Mouse (Mus musculus): Measurements from ENCODE around the gene Shroom1. TPM values are rescaled to one million over a fixed set of nuclear protein-coding genes. Genes with fewer than 3 reads are reported as not detected.

Gene Shroom1
- total and polyA plus RNA-seq, 2 experiments from 2014 or later = 2.4 to 7.1 TPM

GRCm38 (mm10) chr11:53475620-53476019, 18.6 kb downstream of the Shroom1 start:
- peaks cover 21% of the 10 kb centered on the region for H3K27me3 ChIP-seq (ENCODE audit: insufficient read depth, low read length)
- H3K4me1 ChIP-seq (ENCODE audit: insufficient read depth, low read length) = peaks cover 3% of the 10 kb centered on the region
- no peak overlapping the region for H3K4me3 ChIP-seq (ENCODE audit: low read length)
- H3K9me3 ChIP-seq (ENCODE audit: low read length) = no peaks in the 10 kb centered on the region
- DNase-seq (ENCODE audit: low spot score) (peak; percentile 25), ATAC-seq (no peak)
- no peak for TF ChIP-seq CTCF (IDR thresholded peaks at IDR 0.05; ENCODE audit: low read depth)
- peak overlapping the region; percentile 21 for H3K4me2 ChIP-seq (ENCODE audit: low read depth, low read length)
- no peak overlapping the region for H3K9ac ChIP-seq (replicated peaks; ENCODE audit: low read length)
- WGBS = 12% methylated on average over 8 of the region's 8 CpGs
- H3K27ac ChIP-seq = no peak overlapping the region
- H3K36me3 ChIP-seq (ENCODE audit: insufficient read depth, low read length) = no peaks in the 10 kb centered on the region

GRCm38 (mm10) chr11:53477833-53478232, 20.8 kb downstream of the Shroom1 start:
- H3K4me2 ChIP-seq (ENCODE audit: low read depth, low read length) = no peak overlapping the region
- H3K4me1 ChIP-seq (ENCODE audit: insufficient read depth, low read length) = no peaks in the 10 kb centered on the region
- no peak overlapping the region for H3K4me3 ChIP-seq (ENCODE audit: low read length)
- peaks cover 29% of the 10 kb centered on the region for H3K27me3 ChIP-seq (ENCODE audit: insufficient read depth, low read length)
- DNase-seq (ENCODE audit: low spot score) (no peak), ATAC-seq (no peak)
- WGBS = 59% methylated on average over 7 of the region's 7 CpGs
- H3K9me3 ChIP-seq (ENCODE audit: low read length) = no peaks in the 10 kb centered on the region
- H3K27ac ChIP-seq = no peak overlapping the region
- no peak overlapping the region for H3K9ac ChIP-seq (replicated peaks; ENCODE audit: low read length)
- H3K36me3 ChIP-seq (ENCODE audit: insufficient read depth, low read length) = no peaks in the 10 kb centered on the region
- TF ChIP-seq CTCF (IDR thresholded peaks at IDR 0.05; ENCODE audit: low read depth) = no peak

GRCm38 (mm10) chr11:53478383-53479170, 21.6 kb downstream of the Shroom1 start:
- Histone ChIP-seq H3K36me3 (ENCODE audit: insufficient read depth, low read length) (no peaks in the 10 kb centered on the region), H3K27ac (no peak overlapping the region), H3K4me1 (ENCODE audit: insufficient read depth, low read length) (no peaks in the 10 kb centered on the region), H3K9ac (replicated peaks; ENCODE audit: low read length) (peak overlapping the region; percentile 40), H3K4me3 (ENCODE audit: low read length) (peak overlapping the region; percentile 58), H3K27me3 (ENCODE audit: insufficient read depth, low read length) (peaks cover 29% of the 10 kb centered on the region), H3K9me3 (ENCODE audit: low read length) (no peaks in the 10 kb centered on the region), H3K4me2 (ENCODE audit: low read depth, low read length) (peak overlapping the region; percentile 70)
- 5% methylated on average over 76 of the region's 79 CpGs for WGBS
- no peak for TF ChIP-seq CTCF (IDR thresholded peaks at IDR 0.05; ENCODE audit: low read depth)
- ATAC-seq (peak; percentile 28), DNase-seq (ENCODE audit: low spot score) (peak; percentile 47)

- no peak for TF ChIP-seq CTCF (IDR thresholded peaks at IDR 0.05; ENCODE audit: low read depth)
- ATAC-seq (peak; percentile 55), DNase-seq (ENCODE audit: low spot score) (no peak)
- H3K9me3 ChIP-seq (ENCODE audit: low read length) = no peaks in the 10 kb centered on the region
- 1% methylated on average over 54 of the region's 62 CpGs for WGBS
- H3K27ac ChIP-seq = peak overlapping the region; percentile 45; the same call in 1 of the 2 replicates
- peak overlapping the region; percentile 40 for H3K9ac ChIP-seq (replicated peaks; ENCODE audit: low read length)
- H3K4me3 ChIP-seq (ENCODE audit: low read length) = peak overlapping the region; percentile 58
- H3K4me1 ChIP-seq (ENCODE audit: insufficient read depth, low read length) = no peaks in the 10 kb centered on the region
- peaks cover 29% of the 10 kb centered on the region for H3K27me3 ChIP-seq (ENCODE audit: insufficient read depth, low read length)
- H3K4me2 ChIP-seq (ENCODE audit: low read depth, low read length) = peak overlapping the region; percentile 70
- no peaks in the 10 kb centered on the region for H3K36me3 ChIP-seq (ENCODE audit: insufficient read depth, low read length)
Measured at GRCm38 (mm10) chr11:53479171-53479782, 22.3 kb downstream of the Shroom1 start.

DNA sequence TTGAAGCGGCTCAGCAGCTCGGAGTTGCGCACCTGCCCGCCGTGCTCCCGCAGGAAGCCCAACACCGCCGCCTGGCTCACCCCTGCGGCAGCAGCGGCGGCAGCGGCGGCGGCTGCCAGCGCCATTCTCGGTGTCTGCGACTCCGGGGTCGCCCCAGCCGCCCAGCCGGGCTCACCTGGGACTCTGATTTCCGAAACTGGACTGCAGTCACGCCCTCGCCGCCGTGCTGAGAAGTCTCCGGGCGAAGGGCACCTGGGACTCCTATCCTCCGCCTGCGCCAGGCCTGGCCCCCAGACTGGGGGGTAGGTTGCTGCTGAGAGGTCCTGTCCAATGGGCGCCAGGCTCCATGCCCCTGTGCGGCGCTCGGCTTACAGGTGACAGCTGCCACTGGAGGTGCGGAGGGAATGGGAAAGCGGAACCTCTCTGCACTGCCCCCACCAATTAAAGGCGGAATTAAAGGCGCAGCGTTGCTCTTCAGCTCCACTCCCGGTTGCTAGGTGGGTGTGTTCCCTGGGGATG, 22.8 kb downstream of the Shroom1 start, which contains the start of the genes Gm9945 and Sowaha:
Gene Gm9945 (plus strand): TSS at position 384 of the 519 bp plus-strand sequence.
Gene Sowaha (minus strand): TSS at position 492 of the 519 bp plus-strand sequence.
- H3K9me3 ChIP-seq (ENCODE audit: low read length) = no peaks in the 10 kb centered on the region
- DNase-seq (ENCODE audit: low spot score) (peak; percentile 73), ATAC-seq (peak; percentile 73)
- peak within 1 kb of the TSS; percentile 58 for H3K4me3 ChIP-seq (ENCODE audit: low read length)
- peak; percentile 43 for TF ChIP-seq CTCF (IDR thresholded peaks at IDR 0.05; ENCODE audit: low read depth)
- peak within 1 kb of the TSS; percentile 70 for H3K4me2 ChIP-seq (ENCODE audit: low read depth, low read length)
- peaks cover 29% of the 10 kb centered on the region for H3K27me3 ChIP-seq (ENCODE audit: insufficient read depth, low read length)
- H3K9ac ChIP-seq (replicated peaks; ENCODE audit: low read length) = peak within 1 kb of the TSS; percentile 40
- H3K4me1 ChIP-seq (ENCODE audit: insufficient read depth, low read length) = no peaks in the 10 kb centered on the region
- H3K36me3 ChIP-seq (ENCODE audit: insufficient read depth, low read length) = no peaks in the 10 kb centered on the region
- H3K27ac ChIP-seq = peak within 1 kb of the TSS; percentile 45; the same call in 1 of the 2 replicates
- 2% methylated on average over 40 of the region's 40 CpGs for WGBS

DNA sequence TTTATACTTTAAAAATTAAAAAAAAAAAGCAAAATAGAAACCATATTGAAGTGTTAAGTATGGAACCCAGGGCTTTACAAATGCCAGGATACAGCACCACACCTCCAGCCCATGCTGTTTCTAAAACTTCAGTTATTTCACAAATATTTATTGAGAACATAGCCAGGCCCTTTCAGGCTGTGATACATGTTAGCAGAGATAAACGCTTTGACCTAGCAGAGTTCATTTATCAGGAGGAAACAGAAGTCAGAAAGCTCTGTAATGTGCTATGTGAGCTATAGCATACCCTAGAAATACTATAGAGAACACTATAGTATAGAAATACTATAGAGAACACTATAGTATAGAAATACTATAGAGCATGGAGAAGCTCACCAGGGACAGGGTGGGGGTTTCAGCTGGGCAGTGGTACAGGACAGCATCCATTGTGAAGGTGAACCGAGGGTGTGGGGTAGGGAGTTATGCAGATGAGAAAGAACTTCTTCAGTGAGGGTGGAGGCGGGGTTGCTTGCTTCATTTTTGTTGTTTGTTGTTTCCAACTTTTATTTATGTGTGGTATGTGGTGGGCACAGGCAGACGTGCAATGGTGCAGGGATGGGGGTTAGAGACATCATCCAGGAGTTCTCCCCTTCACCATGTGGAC, 24.2 kb downstream of the Shroom1 start:
- WGBS = 73% methylated on average over 4 of the region's 4 CpGs
- H3K36me3 ChIP-seq (ENCODE audit: insufficient read depth, low read length) = no peaks in the 10 kb centered on the region
- peaks cover 29% of the 10 kb centered on the region for H3K27me3 ChIP-seq (ENCODE audit: insufficient read depth, low read length)

More for the DNA sequence above, 24.2 kb downstream of the Shroom1 start:
- DNase-seq (ENCODE audit: low spot score) (no peak), ATAC-seq (no peak)
- Histone ChIP-seq H3K4me1 (ENCODE audit: insufficient read depth, low read length) (no peaks in the 10 kb centered on the region), H3K9me3 (ENCODE audit: low read length) (no peaks in the 10 kb centered on the region), H3K4me3 (ENCODE audit: low read length) (no peak overlapping the region), H3K4me2 (ENCODE audit: low read depth, low read length) (no peak overlapping the region), H3K27ac (no peak overlapping the region), H3K9ac (replicated peaks; ENCODE audit: low read length) (no peak overlapping the region)
- no peak for TF ChIP-seq CTCF (IDR thresholded peaks at IDR 0.05; ENCODE audit: low read depth)

Measured in hindbrain, postnatal 0 days (tissue).